Mouse (Mus musculus): ENCODE results near the gene Gm5065. TPM values are rescaled to one million over a fixed set of nuclear protein-coding genes. Genes with fewer than 3 reads are reported as not detected.

The Gm5065 gene
- total RNA-seq (2012; rRNA removed), result not detected in 2 replicates
- total RNA-seq (2014; rRNA removed), result not detected in 2 replicates
- not detected in 2 replicates for polyA plus RNA-seq (2012; ENCODE audit: insufficient read length, low read depth)

GRCm38 (mm10) chr7:5350237-5350636 lies at the start of gene Gm5065:
Gene Gm5065 (plus strand): TSS chr7:5350537.
- dilution Hi-C loops (cut with MboI; ENCODE audit: extremely low pct_ligation_motif_present, extremely low pct_unique_long_range_greater_than_20kb, low sequenced_read_pairs) (no loop called here), in situ Hi-C loops (cut with MboI; ENCODE audit: low pct_ligation_motif_present, low pct_unique_long_range_greater_than_20kb, low sequenced_read_pairs) (no loop called here)
- H3K9me3 ChIP-seq (replicated peaks; ENCODE audit: low read length), result no peaks in the 10 kb centered on the region
- H3K27me3 ChIP-seq (replicated peaks), result peaks cover 5% of the 10 kb centered on the region
- no peaks in the 10 kb centered on the region for H3K36me3 ChIP-seq (replicated peaks in 1 of 2; ENCODE audit: control insufficient read depth in 1 of 2, insufficient read depth in 1 of 2, low read length in 1 of 2)
- no peaks in the 10 kb centered on the region for H3K79me2 ChIP-seq (replicated peaks; ENCODE audit: control insufficient read depth, extremely low read depth, insufficient read depth, poor library complexity, severe bottlenecking)
- TF ChIP-seq ZC3H11A (IDR thresholded peaks at IDR 0.05; ENCODE audit: low read depth, low read length) (no peak), RAD21 (IDR thresholded peaks at IDR 0.05; ENCODE audit: low read depth, low read length) (no peak), GABPA (IDR thresholded peaks at IDR 0.05; ENCODE audit: insufficient replicate concordance, low read depth, low read length) (no peak), KAT2A (IDR thresholded peaks at IDR 0.05; ENCODE audit: insufficient replicate concordance, low read length) (no peak), JUN (IDR thresholded peaks at IDR 0.05; ENCODE audit: insufficient read depth, low read depth, low read length) (no peak), ETS1 (conservative IDR thresholded peaks at IDR 0.05; ENCODE audit: low read depth, low read length) (no peak), POLR2AphosphoS2 (IDR thresholded peaks at IDR 0.05; ENCODE audit: low read depth, low read length) (no peak), TBP (conservative IDR thresholded peaks at IDR 0.05; ENCODE audit: low read depth, low read length) (no peak), IRF4 (IDR thresholded peaks at IDR 0.05; ENCODE audit: low read depth, low read length) (no peak)
- H3K4me1 ChIP-seq (ENCODE audit: control insufficient read depth in 1 of 2, insufficient read depth in 2 of 2), result no peaks in the 10 kb centered on the region
- no peak within 1 kb of the TSS for H3K4me2 ChIP-seq (ENCODE audit: insufficient read depth, low read depth, poor library complexity, severe bottlenecking)
- DNase-seq (ENCODE audit: extremely low read depth), result no peak
- H3K4me3 ChIP-seq (replicated peaks in 1 of 3; ENCODE audit: low read depth in 2 of 3, low read length in 2 of 3, poor library complexity in 1 of 3), result no peak within 1 kb of the TSS
- no peak within 1 kb of the TSS for H3K27ac ChIP-seq (ENCODE audit: insufficient read depth, low read depth)
- H3K9ac ChIP-seq (ENCODE audit: insufficient read depth, low read depth), result no peak within 1 kb of the TSS

- no peaks in the 10 kb centered on the region for H3K36me3 ChIP-seq (replicated peaks in 1 of 2; ENCODE audit: control insufficient read depth in 1 of 2, insufficient read depth in 1 of 2, low read length in 1 of 2)
- no peaks in the 10 kb centered on the region for H3K4me1 ChIP-seq (ENCODE audit: control insufficient read depth in 1 of 2, insufficient read depth in 2 of 2)
- no peak overlapping the region for H3K27ac ChIP-seq (ENCODE audit: insufficient read depth, low read depth)
- DNase-seq (ENCODE audit: extremely low read depth), result no peak
- no peaks in the 10 kb centered on the region for H3K9me3 ChIP-seq (replicated peaks; ENCODE audit: low read length)
- no peaks in the 10 kb centered on the region for H3K27me3 ChIP-seq (replicated peaks)
- dilution Hi-C loops (cut with MboI; ENCODE audit: extremely low pct_ligation_motif_present, extremely low pct_unique_long_range_greater_than_20kb, low sequenced_read_pairs) (no loop called here), in situ Hi-C loops (cut with MboI; ENCODE audit: low pct_ligation_motif_present, low pct_unique_long_range_greater_than_20kb, low sequenced_read_pairs) (no loop called here)
- no peak overlapping the region for H3K4me3 ChIP-seq (replicated peaks in 1 of 3; ENCODE audit: low read depth in 2 of 3, low read length in 2 of 3, poor library complexity in 1 of 3)
- no peaks in the 10 kb centered on the region for H3K79me2 ChIP-seq (replicated peaks; ENCODE audit: control insufficient read depth, extremely low read depth, insufficient read depth, poor library complexity, severe bottlenecking)
- no peak overlapping the region for H3K4me2 ChIP-seq (ENCODE audit: insufficient read depth, low read depth, poor library complexity, severe bottlenecking)
- no peak overlapping the region for H3K9ac ChIP-seq (ENCODE audit: insufficient read depth, low read depth)
- TF ChIP-seq MAFK (IDR thresholded peaks at IDR 0.05; ENCODE audit: insufficient replicate concordance, low read length), result no peak
- TF ChIP-seq MXI1 (IDR thresholded peaks at IDR 0.05; ENCODE audit: low read depth, low read length), result no peak
- TF ChIP-seq E2F4 (IDR thresholded peaks at IDR 0.05; ENCODE audit: insufficient replicate concordance, low read depth, low read length), result no peak
- no peak for TF ChIP-seq NRF1 (IDR thresholded peaks at IDR 0.05; ENCODE audit: low read depth, low read length)
Observed at GRCm38 (mm10) chr7:5327511-5327910, 22.8 kb upstream of the Gm5065 start.

- H3K4me1 ChIP-seq (ENCODE audit: control insufficient read depth in 1 of 2, insufficient read depth in 2 of 2), result no peaks in the 10 kb centered on the region
- no peak within 1 kb of the TSS for H3K27ac ChIP-seq (ENCODE audit: insufficient read depth, low read depth)
- no peaks in the 10 kb centered on the region for H3K79me2 ChIP-seq (replicated peaks; ENCODE audit: control insufficient read depth, extremely low read depth, insufficient read depth, poor library complexity, severe bottlenecking)
- no peak for TF ChIP-seq RAD21 (IDR thresholded peaks at IDR 0.05; ENCODE audit: low read depth, low read length)
- TF ChIP-seq UBTF (IDR thresholded peaks at IDR 0.05; ENCODE audit: low read depth, low read length), result no peak
- no peak for TF ChIP-seq ZC3H11A (IDR thresholded peaks at IDR 0.05; ENCODE audit: low read depth, low read length)
- TF ChIP-seq TBP (conservative IDR thresholded peaks at IDR 0.05; ENCODE audit: low read depth, low read length), result no peak
- no peak for TF ChIP-seq POLR2AphosphoS2 (IDR thresholded peaks at IDR 0.05; ENCODE audit: low read depth, low read length)
- TF ChIP-seq MYC (IDR thresholded peaks at IDR 0.05; ENCODE audit: low read depth, low read length), result no peak
- no peak for TF ChIP-seq EP300 (IDR thresholded peaks at IDR 0.05; ENCODE audit: low read length)
- no peak for TF ChIP-seq CTCF (conservative IDR thresholded peaks at IDR 0.05 in 1 of 2, IDR thresholded peaks at IDR 0.05 in 1 of 2; ENCODE audit: low read depth in 2 of 2, low read length in 2 of 2)
- TF ChIP-seq HCFC1 (IDR thresholded peaks at IDR 0.05; ENCODE audit: low read depth, low read length), result no peak
- no peak for TF ChIP-seq ZKSCAN1 (IDR thresholded peaks at IDR 0.05; ENCODE audit: borderline replicate concordance, low read depth, low read length)
- no peak for TF ChIP-seq ETS1 (conservative IDR thresholded peaks at IDR 0.05; ENCODE audit: low read depth, low read length)
- TF ChIP-seq NELFE (IDR thresholded peaks at IDR 0.05; ENCODE audit: low read depth, low read length), result no peak
- TF ChIP-seq CHD2 (IDR thresholded peaks at IDR 0.05; ENCODE audit: low read length), result no peak
- TF ChIP-seq PAX5 (IDR thresholded peaks at IDR 0.05; ENCODE audit: low read length), result no peak
- in situ Hi-C loops (cut with MboI; ENCODE audit: low pct_ligation_motif_present, low pct_unique_long_range_greater_than_20kb, low sequenced_read_pairs), result no loop called here
- H3K9ac ChIP-seq (ENCODE audit: insufficient read depth, low read depth), result no peak within 1 kb of the TSS
- peaks cover 5% of the 10 kb centered on the region for H3K27me3 ChIP-seq (replicated peaks)
- dilution Hi-C loops (cut with MboI; ENCODE audit: extremely low pct_ligation_motif_present, extremely low pct_unique_long_range_greater_than_20kb, low sequenced_read_pairs), result no loop called here
- no peaks in the 10 kb centered on the region for H3K36me3 ChIP-seq (replicated peaks in 1 of 2; ENCODE audit: control insufficient read depth in 1 of 2, insufficient read depth in 1 of 2, low read length in 1 of 2)
- no peak within 1 kb of the TSS for H3K4me2 ChIP-seq (ENCODE audit: insufficient read depth, low read depth, poor library complexity, severe bottlenecking)
- no peak within 1 kb of the TSS for H3K4me3 ChIP-seq (replicated peaks in 1 of 3; ENCODE audit: low read depth in 2 of 3, low read length in 2 of 3, poor library complexity in 1 of 3)
- DNase-seq (ENCODE audit: extremely low read depth), result no peak
- H3K9me3 ChIP-seq (replicated peaks; ENCODE audit: low read length), result no peaks in the 10 kb centered on the region
Observed at GRCm38 (mm10) chr7:5350935-5351334, 598 bp downstream of the Gm5065 start, which contains the start of gene Nlrp2. Gene Nlrp2 (minus strand): TSS chr7:5351035.
